Mouse (Mus musculus): ENCODE measurements around the gene Fam107a. TPM values are rescaled to one million over a fixed set of nuclear protein-coding genes. Genes with fewer than 3 reads are reported as not detected.

Fam107a gene
- total and polyA plus RNA-seq, 3 experiments, result 1.1 to 5.2 (median 4.3) TPM

GRCm38 (mm10) chr14:8316366-8317193, 1.2 kb downstream of the Fam107a start:
- no peak for DNase-seq

GRCm38 (mm10) chr14:8315169-8315568, 2.7 kb downstream of the Fam107a start:
- DNase-seq, result no peak

- DNase-seq, result peak; percentile 31
These were observed 3.3 kb downstream of the Fam107a start for GRCm38 (mm10) chr14:8314536-8314935.

GRCm38 (mm10) chr14:8313877-8314276, 3.9 kb downstream of the Fam107a start:
- no peak for DNase-seq

- no peak for DNase-seq
These were observed 8.1 kb downstream of the Fam107a start for GRCm38 (mm10) chr14:8309621-8310141.

- no peak for DNase-seq
These were observed 9.2 kb downstream of the Fam107a start for GRCm38 (mm10) chr14:8308650-8309049.

GRCm38 (mm10) chr14:8306884-8307283, 10.9 kb downstream of the Fam107a start:
- no peak for DNase-seq

- no peak for DNase-seq
These were observed 12.8 kb downstream of the Fam107a start for GRCm38 (mm10) chr14:8305014-8305413.

GRCm38 (mm10) chr14:8304082-8304481, 13.7 kb downstream of the Fam107a start:
- DNase-seq, result peak; percentile 24

- no peak for DNase-seq
These were observed 15.1 kb downstream of the Fam107a start for GRCm38 (mm10) chr14:8302687-8303086.

- DNase-seq, result peak; percentile 49
These were observed 17.5 kb downstream of the Fam107a start for GRCm38 (mm10) chr14:8300281-8300680.

- DNase-seq, result peak; percentile 35
These were observed 19.9 kb downstream of the Fam107a start for GRCm38 (mm10) chr14:8297889-8298293.

GRCm38 (mm10) chr14:8294257-8294656, 23.6 kb downstream of the Fam107a start:
- no peak for DNase-seq

- DNase-seq, result peak; percentile 13
These were observed 31.2 kb downstream of the Fam107a start for GRCm38 (mm10) chr14:8286595-8286994.

GRCm38 (mm10) chr14:8283784-8284183, 34.0 kb downstream of the Fam107a start:
- DNase-seq, result no peak

- peak; percentile 66 for DNase-seq
These were observed 46.5 kb downstream of the Fam107a start for GRCm38 (mm10) chr14:8271281-8271680.

- DNase-seq, result no peak
These were observed 53.4 kb downstream of the Fam107a start for GRCm38 (mm10) chr14:8264378-8264777.

- no peak for DNase-seq
These were observed 55.6 kb downstream of the Fam107a start for GRCm38 (mm10) chr14:8262242-8262641.

GRCm38 (mm10) chr14:8260214-8260613, 57.6 kb downstream of the Fam107a start:
- DNase-seq, result no peak

GRCm38 (mm10) chr14:8259166-8259565, 58.7 kb downstream of the Fam107a start, which contains the start of gene Acox2:
Gene Acox2 (minus strand): TSS chr14:8259353.
- no peak for DNase-seq

GRCm38 (mm10) chr14:8258752-8259151, 59.1 kb downstream of the Fam107a start:
- DNase-seq, result peak; percentile 20

GRCm38 (mm10) chr14:8258335-8258627, 59.5 kb downstream of the Fam107a start:
- DNase-seq, result peak; percentile 38

GRCm38 (mm10) chr14:8257521-8258334, 60.1 kb downstream of the Fam107a start:
- no peak for DNase-seq
